Mouse (Mus musculus): ENCODE results near the gene Vsig8. TPM values are rescaled to one million over a fixed set of nuclear protein-coding genes. Genes with fewer than 3 reads are reported as not detected.

Gene Vsig8
- polyA plus RNA-seq, 1 experiment from 2014 or later: not detected

- Histone ChIP-seq H3K9me3 (replicated peaks) (no peaks in the 10 kb centered on the region), H3K4me3 (no peak overlapping the region), H3K4me1 (no peaks in the 10 kb centered on the region), H3K27me3 (replicated peaks) (peaks cover 73% of the 10 kb centered on the region), H3K36me3 (no peaks in the 10 kb centered on the region), H3K4me2 (peak overlapping the region; percentile 25), H3K9ac (no peak overlapping the region), H3K27ac (no peak overlapping the region)
- no peak; the same call in 1 of the 2 replicates for ATAC-seq
- 4% methylated on average over 13 of the region's 13 CpGs for WGBS (ENCODE audit: insufficient replicate concordance)
Observed at GRCm38 (mm10) chr1:172532551-172532950, 23.2 kb upstream of the Vsig8 start.

GRCm38 (mm10) chr1:172535116-172535515 lies 20.6 kb upstream of the Vsig8 start:
- Histone ChIP-seq H3K36me3 (no peaks in the 10 kb centered on the region), H3K9me3 (replicated peaks) (no peaks in the 10 kb centered on the region), H3K27me3 (replicated peaks) (peaks cover 71% of the 10 kb centered on the region), H3K27ac (no peak overlapping the region), H3K4me1 (no peaks in the 10 kb centered on the region), H3K4me3 (no peak overlapping the region), H3K4me2 (no peak overlapping the region), H3K9ac (no peak overlapping the region)
- 73% methylated on average over 16 of the region's 16 CpGs for WGBS (ENCODE audit: insufficient replicate concordance)
- no peak for ATAC-seq

GRCm38 (mm10) chr1:172539827-172540226 lies 15.9 kb upstream of the Vsig8 start:
- 59% methylated on average over 6 of the region's 6 CpGs for WGBS (ENCODE audit: insufficient replicate concordance)
- H3K4me1 ChIP-seq: no peaks in the 10 kb centered on the region

GRCm38 (mm10) chr1:172540283-172540820 lies 15.4 kb upstream of the Vsig8 start:
- 52% methylated on average over 11 of the region's 11 CpGs for WGBS (ENCODE audit: insufficient replicate concordance)
- peaks cover 40% of the 10 kb centered on the region for H3K27me3 ChIP-seq (replicated peaks)
- H3K9ac ChIP-seq: no peak overlapping the region
- H3K4me3 ChIP-seq: no peak overlapping the region
- no peak overlapping the region for H3K4me2 ChIP-seq
- H3K36me3 ChIP-seq: no peaks in the 10 kb centered on the region
- H3K9me3 ChIP-seq (replicated peaks): no peaks in the 10 kb centered on the region
- no peak for ATAC-seq
- no peaks in the 10 kb centered on the region for H3K4me1 ChIP-seq
- H3K27ac ChIP-seq: no peak overlapping the region

More at GRCm38 (mm10) chr1:172539827-172540226, 15.9 kb upstream of the Vsig8 start:
- H3K4me2 ChIP-seq: no peak overlapping the region
- no peaks in the 10 kb centered on the region for H3K36me3 ChIP-seq
- no peaks in the 10 kb centered on the region for H3K9me3 ChIP-seq (replicated peaks)
- H3K9ac ChIP-seq: no peak overlapping the region
- H3K4me3 ChIP-seq: no peak overlapping the region
- no peak for ATAC-seq
- no peak overlapping the region for H3K27ac ChIP-seq
- H3K27me3 ChIP-seq (replicated peaks): peaks cover 40% of the 10 kb centered on the region

GRCm38 (mm10) chr1:172546062-172546461 lies 9.7 kb upstream of the Vsig8 start:
- Histone ChIP-seq H3K4me2 (no peak overlapping the region), H3K4me1 (peaks cover 10% of the 10 kb centered on the region; the same call in 1 of the 2 replicates), H3K27me3 (replicated peaks) (peaks cover 36% of the 10 kb centered on the region), H3K9ac (no peak overlapping the region), H3K4me3 (no peak overlapping the region), H3K9me3 (replicated peaks) (no peaks in the 10 kb centered on the region), H3K36me3 (no peaks in the 10 kb centered on the region), H3K27ac (no peak overlapping the region)
- ATAC-seq: no peak
- WGBS (ENCODE audit: insufficient replicate concordance): 67% methylated on average over 4 of the region's 4 CpGs

- no peak overlapping the region for H3K27ac ChIP-seq
- no peak for ATAC-seq
- 10% methylated on average over 7 of the region's 7 CpGs for WGBS (ENCODE audit: insufficient replicate concordance)
- H3K4me3 ChIP-seq: no peak overlapping the region
- peaks cover 41% of the 10 kb centered on the region for H3K27me3 ChIP-seq (replicated peaks)
- H3K36me3 ChIP-seq: no peaks in the 10 kb centered on the region
- no peaks in the 10 kb centered on the region for H3K9me3 ChIP-seq (replicated peaks)
- H3K4me1 ChIP-seq: peaks cover 10% of the 10 kb centered on the region; the same call in 1 of the 2 replicates
- H3K4me2 ChIP-seq: 0 out of 2 replicates have a peak overlapping the region, but pooled peaks have one; percentile 12
- H3K9ac ChIP-seq: no peak overlapping the region
Observed at GRCm38 (mm10) chr1:172548501-172548900, 7.2 kb upstream of the Vsig8 start.

- no peak for ATAC-seq
- H3K4me3 ChIP-seq: no peak overlapping the region
- H3K9me3 ChIP-seq (replicated peaks): no peaks in the 10 kb centered on the region
- H3K4me1 ChIP-seq: peaks cover 10% of the 10 kb centered on the region; the same call in 1 of the 2 replicates
- no peak overlapping the region for H3K9ac ChIP-seq
- no peaks in the 10 kb centered on the region for H3K36me3 ChIP-seq
- H3K4me2 ChIP-seq: peak overlapping the region; percentile 51; the same call in 1 of the 2 replicates
- no peak overlapping the region for H3K27ac ChIP-seq
- 6% methylated on average over 2 of the region's 2 CpGs for WGBS (ENCODE audit: insufficient replicate concordance)
- peaks cover 42% of the 10 kb centered on the region for H3K27me3 ChIP-seq (replicated peaks)
Observed at GRCm38 (mm10) chr1:172549314-172549713, 6.4 kb upstream of the Vsig8 start.

- H3K9ac ChIP-seq: no peak overlapping the region
- H3K36me3 ChIP-seq: no peaks in the 10 kb centered on the region
- no peak overlapping the region for H3K27ac ChIP-seq
- 8% methylated on average over 8 of the region's 8 CpGs for WGBS (ENCODE audit: insufficient replicate concordance)
- peaks cover 46% of the 10 kb centered on the region for H3K27me3 ChIP-seq (replicated peaks)
- H3K4me3 ChIP-seq: peak overlapping the region; percentile 37
- H3K4me1 ChIP-seq: peaks cover 10% of the 10 kb centered on the region; the same call in 1 of the 2 replicates
- H3K4me2 ChIP-seq: peak overlapping the region; percentile 51
- H3K9me3 ChIP-seq (replicated peaks): no peaks in the 10 kb centered on the region
- no peak for ATAC-seq
Observed at GRCm38 (mm10) chr1:172549717-172550116, 6.0 kb upstream of the Vsig8 start.

- ATAC-seq: no peak
- no peak overlapping the region for H3K9ac ChIP-seq
- H3K9me3 ChIP-seq (replicated peaks): no peaks in the 10 kb centered on the region
- H3K4me3 ChIP-seq: peak overlapping the region; percentile 37
- H3K4me1 ChIP-seq: peaks cover 10% of the 10 kb centered on the region; the same call in 1 of the 2 replicates
- H3K27me3 ChIP-seq (replicated peaks): peaks cover 47% of the 10 kb centered on the region
- no peaks in the 10 kb centered on the region for H3K36me3 ChIP-seq
- H3K4me2 ChIP-seq: peak overlapping the region; percentile 51
- H3K27ac ChIP-seq: no peak overlapping the region
- 1% methylated on average over 8 of the region's 8 CpGs for WGBS (ENCODE audit: insufficient replicate concordance)
Observed at GRCm38 (mm10) chr1:172550551-172550951, 5.2 kb upstream of the Vsig8 start.

- H3K9ac ChIP-seq: no peak overlapping the region
- peak overlapping the region; percentile 51; the same call in 1 of the 2 replicates for H3K4me2 ChIP-seq
- H3K27ac ChIP-seq: no peak overlapping the region
- H3K36me3 ChIP-seq: no peaks in the 10 kb centered on the region
- no peak for ATAC-seq
- H3K4me1 ChIP-seq: peaks cover 10% of the 10 kb centered on the region; the same call in 1 of the 2 replicates
- H3K27me3 ChIP-seq (replicated peaks): peaks cover 52% of the 10 kb centered on the region
- WGBS (ENCODE audit: insufficient replicate concordance): 41% methylated on average over 7 of the region's 7 CpGs
- H3K9me3 ChIP-seq (replicated peaks): no peaks in the 10 kb centered on the region
- no peak overlapping the region for H3K4me3 ChIP-seq
Observed at GRCm38 (mm10) chr1:172551009-172551408, 4.7 kb upstream of the Vsig8 start.

- WGBS (ENCODE audit: insufficient replicate concordance): 38% methylated on average over 1 of the region's 1 CpGs
- no peak for ATAC-seq
Observed at GRCm38 (mm10) chr1:172552623-172553022, 3.1 kb upstream of the Vsig8 start.

GRCm38 (mm10) chr1:172562641-172563464 lies 7.1 kb downstream of the Vsig8 start:
- Histone ChIP-seq H3K4me1 (peaks cover 13% of the 10 kb centered on the region), H3K36me3 (no peaks in the 10 kb centered on the region), H3K27me3 (replicated peaks) (peaks cover 82% of the 10 kb centered on the region), H3K9me3 (replicated peaks) (no peaks in the 10 kb centered on the region), H3K4me3 (peak overlapping the region; percentile 53), H3K4me2 (peak overlapping the region; percentile 72), H3K27ac (no peak overlapping the region), H3K9ac (peak overlapping the region; percentile 23; the same call in 1 of the 2 replicates)
- peak; percentile 53 for ATAC-seq
- WGBS (ENCODE audit: insufficient replicate concordance): under 1% methylated on average over 66 of the region's 66 CpGs

More at GRCm38 (mm10) chr1:172552623-172553022, 3.1 kb upstream of the Vsig8 start:
- Histone ChIP-seq H3K4me3 (no peak overlapping the region), H3K27me3 (replicated peaks) (peaks cover 63% of the 10 kb centered on the region), H3K4me1 (peaks cover 10% of the 10 kb centered on the region; the same call in 1 of the 2 replicates), H3K9me3 (replicated peaks) (no peaks in the 10 kb centered on the region), H3K9ac (no peak overlapping the region), H3K36me3 (no peaks in the 10 kb centered on the region), H3K4me2 (no peak overlapping the region), H3K27ac (no peak overlapping the region)
